Mouse (Mus musculus) ES-E14 (cell line): ENCODE results near the gene Ing3. TPM values are rescaled to one million over a fixed set of nuclear protein-coding genes. Genes with fewer than 3 reads are reported as not detected.

ENCODE experiments used
- DNase-seq: peaks from one replicate; pipeline ENCODE4 v3.0.0-alpha.2; 2013; ENCODE audit warnings: low read depth, low spot score
- H3K27ac ChIP-seq: 2 replicates; pipeline ENCODE4 v1.5.1; 2012; ENCODE audit warnings: low read depth, mild to moderate bottlenecking, low read length, moderate library complexity, mixed read lengths; ENCODE audit not compliant: poor library complexity, insufficient read depth, severe bottlenecking
- H3K36me3 ChIP-seq: 2 replicates; pipeline ENCODE4 v1.6.1; 2012; ENCODE audit warnings: mild to moderate bottlenecking, low read length, moderate library complexity, mixed read lengths; ENCODE audit not compliant: control insufficient read depth, poor library complexity, insufficient read depth, severe bottlenecking
- H3K4me1 ChIP-seq, 2 experiments: fragments of 150-350 bp in 1 of 2; sonication (generic) in 1 of 2; 2 replicates each; pipeline ENCODE4 v1.6.1; 2012; ENCODE audit warnings: low read length in 2 of 2, mild to moderate bottlenecking in 1 of 2, mixed read lengths in 1 of 2; ENCODE audit not compliant: control insufficient read depth in 2 of 2, insufficient read depth in 2 of 2, poor library complexity in 1 of 2
- H3K4me3 ChIP-seq, 2 experiments: fragments of 150-350 bp in 1 of 2; sonication (generic) in 1 of 2; 2 replicates each; pipeline ENCODE4 v1.5.1; 2012; ENCODE audit warnings: low read length in 2 of 2, low read depth in 1 of 2, mild to moderate bottlenecking in 1 of 2, mixed read lengths in 1 of 2; ENCODE audit not compliant: insufficient read depth in 1 of 2, poor library complexity in 1 of 2, severe bottlenecking in 1 of 2
- H3K9ac ChIP-seq: 2 replicates; pipeline ENCODE4 v1.6.1; 2012; ENCODE audit warnings: low read depth, mild to moderate bottlenecking, low read length, mixed read lengths; ENCODE audit not compliant: poor library complexity, insufficient read depth, severe bottlenecking
- H3K9me3 ChIP-seq: fragments of 150-350 bp; sonication (generic); 2 replicates; pipeline ENCODE4 v1.6.1; 2012; ENCODE audit warnings: low read depth, mild to moderate bottlenecking, low read length; ENCODE audit not compliant: control insufficient read depth, insufficient read depth
- CHD2 ChIP-seq: IDR thresholded peaks from 2 replicates; pipeline ENCODE4 v1.6.1; 2014; ENCODE audit warnings: mild to moderate bottlenecking, low read depth, low read length, inconsistent platforms
- HCFC1 ChIP-seq: IDR thresholded peaks from 2 replicates; pipeline ENCODE4 v1.6.1; 2012; ENCODE audit warnings: low read length, inconsistent platforms, borderline replicate concordance; ENCODE audit not compliant: insufficient read depth
- MAFK ChIP-seq: IDR thresholded peaks from 2 replicates; pipeline ENCODE4 v1.6.1; 2014; ENCODE audit warnings: mild to moderate bottlenecking, low read depth, low read length, inconsistent platforms; ENCODE audit not compliant: insufficient read depth
- ZC3H11A ChIP-seq: IDR thresholded peaks from 2 replicates; pipeline ENCODE4 v1.6.1; 2012; ENCODE audit warnings: low read depth, mild to moderate bottlenecking, inconsistent platforms, low read length, borderline replicate concordance
- ZNF384 ChIP-seq: IDR thresholded peaks from 2 replicates; pipeline ENCODE4 v1.6.1; 2012; ENCODE audit warnings: low read depth, low read length, inconsistent platforms
- in situ Hi-C, 2 experiments: fragments of 600-800 bp; cut with MboI; formaldehyde crosslinking; loops; one replicate each; pipeline ENCODE4 v1.15.1; 2025; ENCODE audit warnings: low sequenced_read_pairs in 2 of 2, inconsistent platforms in 1 of 2; ENCODE audit not compliant: unreplicated experiment in 2 of 2
- total RNA-seq: library from RNA; depleted of rRNA; stranded (reverse); fragments of 300-350 nt; gene quantifications from 2 replicates; pipeline ENCODE4 v1.2.3, GENCODE M21; 2012

Gene Ing3
- total RNA-seq, 1 experiment, result 19.9 TPM

- Histone ChIP-seq H3K27ac (no peak overlapping the region), H3K4me3 (no peak overlapping the region), H3K4me1 (no peaks in the 10 kb centered on the region), H3K9ac (no peak overlapping the region), H3K36me3 (no peaks in the 10 kb centered on the region), H3K9me3 (no peaks in the 10 kb centered on the region)
- TF ChIP-seq CHD2, result no peak
- TF ChIP-seq ZC3H11A, result no peak
- no peak for TF ChIP-seq HCFC1
- no peak for TF ChIP-seq MAFK
- TF ChIP-seq ZNF384, result no peak
- in situ Hi-C loops, result no loop called here
- no peak for DNase-seq
These were observed 43.7 kb downstream of the Ing3 start for GRCm38 (mm10) chr6:21993070-21993469.

- DNase-seq, result no peak
- Histone ChIP-seq H3K27ac (no peak overlapping the region), H3K36me3 (no peaks in the 10 kb centered on the region), H3K4me3 (no peak overlapping the region), H3K4me1 (peaks cover 0 to 2% of the 10 kb centered on the region in 2 experiments; a peak in 1 of 4 replicates), H3K9me3 (no peaks in the 10 kb centered on the region), H3K9ac (no peak overlapping the region)
- in situ Hi-C loops, result no loop called here
- TF ChIP-seq HCFC1, result no peak
- no peak for TF ChIP-seq ZNF384
- no peak for TF ChIP-seq CHD2
- TF ChIP-seq ZC3H11A, result no peak
These were observed 48.8 kb downstream of the Ing3 start for GRCm38 (mm10) chr6:21998131-21998530.

GRCm38 (mm10) chr6:21999025-21999424, 49.7 kb downstream of the Ing3 start:
- Histone ChIP-seq H3K9ac (no peak overlapping the region), H3K4me1 (peaks cover 0 to 4% of the 10 kb centered on the region in 2 experiments; a peak in 1 of 4 replicates), H3K4me3 (no peak overlapping the region)

GRCm38 (mm10) chr6:22000086-22000485, 50.7 kb downstream of the Ing3 start:
- Histone ChIP-seq H3K9me3 (no peaks in the 10 kb centered on the region), H3K36me3 (no peaks in the 10 kb centered on the region), H3K9ac (no peak overlapping the region), H3K27ac (no peak overlapping the region), H3K4me1 (peaks cover 0 to 4% of the 10 kb centered on the region in 2 experiments; a peak in 1 of 4 replicates), H3K4me3 (no peak overlapping the region)
- TF ChIP-seq MAFK (no peak), ZNF384 (no peak), CHD2 (no peak), HCFC1 (no peak), ZC3H11A (no peak)
- in situ Hi-C loops, result no loop called here
- DNase-seq, result no peak

More at GRCm38 (mm10) chr6:21999025-21999424, 49.7 kb downstream of the Ing3 start:
- H3K27ac ChIP-seq, result no peak overlapping the region
- no peak for DNase-seq
- in situ Hi-C loops, result no loop called here
- no peaks in the 10 kb centered on the region for H3K9me3 ChIP-seq
- TF ChIP-seq CHD2, result no peak
- TF ChIP-seq MAFK, result no peak
- no peak for TF ChIP-seq HCFC1
- no peak for TF ChIP-seq ZNF384
- TF ChIP-seq ZC3H11A, result no peak
- no peaks in the 10 kb centered on the region for H3K36me3 ChIP-seq

- in situ Hi-C loops, result no loop called here
- Histone ChIP-seq H3K9ac (no peak overlapping the region), H3K4me3 (no peak overlapping the region), H3K9me3 (no peaks in the 10 kb centered on the region), H3K4me1 (peaks cover 0 to 4% of the 10 kb centered on the region in 2 experiments; a peak in 1 of 4 replicates), H3K27ac (no peak overlapping the region), H3K36me3 (no peaks in the 10 kb centered on the region)
- TF ChIP-seq MAFK (no peak), HCFC1 (no peak), CHD2 (no peak), ZNF384 (no peak), ZC3H11A (no peak)
- no peak for DNase-seq
These were observed 51.5 kb downstream of the Ing3 start for GRCm38 (mm10) chr6:22000881-22001280.
